Mouse (Mus musculus) heart, embryonic 13.5 days (tissue): ENCODE results near the gene Cnn3. TPM values are rescaled to one million over a fixed set of nuclear protein-coding genes. Genes with fewer than 3 reads are reported as not detected.
A peak's percentile ranks its signal among the peaks of the same experiment; 100 is the strongest.

Experiments
- ATAC-seq: fragments of 200-750 bp; cut with Nextera tagmentation; 2 replicates; pipeline ENCODE4 v1.8.0; 2017; ENCODE audit warnings: moderate TSS enrichment; ENCODE audit not compliant: insufficient number of reproducible peaks, low FRiP score, low TSS enrichment; ENCODE audit errors: extremely low read depth
- H3K27ac ChIP-seq: fragments of 300-500 bp; sonication (generic); replicated peaks from 2 replicates; pipeline ENCODE4 v1.5.1; 2015; ENCODE audit warnings: moderate library complexity, mild to moderate bottlenecking, inconsistent platforms
- H3K27me3 ChIP-seq: fragments of 300-500 bp; sonication (generic); replicated peaks from 2 replicates; pipeline ENCODE4 v1.6.1; 2015; ENCODE audit warnings: mild to moderate bottlenecking, inconsistent platforms
- H3K36me3 ChIP-seq: fragments of 300-500 bp; sonication (generic); 2 replicates; pipeline ENCODE4 v1.6.1; 2015; ENCODE audit warnings: mild to moderate bottlenecking, inconsistent platforms
- H3K4me1 ChIP-seq: fragments of 300-500 bp; sonication (generic); 2 replicates; pipeline ENCODE4 v1.6.1; 2015; ENCODE audit warnings: inconsistent platforms
- H3K4me2 ChIP-seq: fragments of 300-500 bp; sonication (generic); 2 replicates; pipeline ENCODE4 v1.6.1; 2015; ENCODE audit warnings: inconsistent platforms, mild to moderate bottlenecking, moderate library complexity
- H3K4me3 ChIP-seq: fragments of 300-500 bp; sonication (generic); 2 replicates; pipeline ENCODE4 v1.5.1; 2015; ENCODE audit warnings: moderate library complexity, mild to moderate bottlenecking, inconsistent platforms
- H3K9ac ChIP-seq: fragments of 300-500 bp; sonication (generic); 2 replicates; pipeline ENCODE4 v1.6.1; 2015; ENCODE audit warnings: inconsistent platforms, mild to moderate bottlenecking, moderate library complexity
- H3K9me3 ChIP-seq: fragments of 300-500 bp; sonication (generic); 2 replicates; pipeline ENCODE4 v1.6.1; 2016; ENCODE audit warnings: inconsistent platforms
- WGBS: fragments of 180-500 bp; shearing (Covaris S2); methylation state at CpG from one replicate; pipeline ENCODE4 v1.1.7; 2015; ENCODE audit warnings: mixed read lengths; 5-methylcytosine and 5-hydroxymethylcytosine counted together
- polyA plus RNA-seq: library from polyadenylated mRNA; unstranded; fragments of >200 nt; fragmentation: Nextera tagmentation; extraction: Ambion mirVana; gene quantifications from 2 replicates; pipeline ENCODE4 v1.2.1, GENCODE M21; 2015

Cnn3 gene
- polyA plus RNA-seq, 1 experiment from 2014 or later, result 400 TPM

DNA sequence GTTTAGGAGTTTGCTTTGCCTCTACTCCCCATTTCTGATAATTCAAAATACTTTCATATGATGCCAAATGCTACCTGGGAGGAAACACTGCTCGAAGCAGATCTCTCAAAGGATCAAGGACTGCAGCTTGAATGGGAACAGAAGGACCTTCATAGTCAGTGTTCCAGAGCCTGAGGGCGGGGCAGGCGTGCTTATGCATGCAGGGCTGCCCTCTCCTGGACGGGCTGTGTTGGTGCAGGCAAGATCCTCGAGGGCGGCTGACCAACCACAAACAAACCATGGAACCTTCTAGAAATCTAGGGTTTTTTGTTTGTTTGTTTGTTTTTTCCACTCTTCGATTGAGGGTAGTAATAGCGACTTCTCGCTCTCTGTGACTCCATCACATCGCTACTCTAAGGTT lies 73.9 kb downstream of the Cnn3 start:
- Histone ChIP-seq H3K27ac (no peak overlapping the region), H3K9me3 (no peaks in the 10 kb centered on the region), H3K4me1 (peaks cover 17% of the 10 kb centered on the region), H3K4me3 (no peak overlapping the region), H3K27me3 (no peaks in the 10 kb centered on the region), H3K9ac (no peak overlapping the region), H3K4me2 (peak overlapping the region; percentile 14), H3K36me3 (no peaks in the 10 kb centered on the region)
- no peak for ATAC-seq
- 43% methylated on average over 10 of the region's 10 CpGs for WGBS

DNA sequence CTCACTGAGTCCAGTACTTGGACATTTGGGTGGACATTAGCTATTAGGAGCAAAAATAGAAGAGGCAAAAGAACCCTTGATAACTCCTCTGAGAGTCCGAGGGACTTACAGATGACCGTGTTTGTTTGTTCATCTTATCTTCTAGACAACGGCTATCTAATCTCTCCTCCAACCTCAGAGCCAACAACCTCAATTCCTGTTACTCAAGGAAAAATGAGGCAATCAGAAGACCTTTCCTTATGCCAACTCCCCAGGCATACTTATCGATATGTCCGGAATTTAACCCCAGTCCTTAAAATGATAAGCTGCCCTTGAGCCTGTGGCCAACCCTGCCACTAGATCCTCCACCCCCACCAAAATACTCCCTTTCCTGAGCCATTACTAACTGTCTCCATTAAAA lies 74.4 kb downstream of the Cnn3 start:
- H3K4me2 ChIP-seq, result peak overlapping the region; percentile 14

DNA sequence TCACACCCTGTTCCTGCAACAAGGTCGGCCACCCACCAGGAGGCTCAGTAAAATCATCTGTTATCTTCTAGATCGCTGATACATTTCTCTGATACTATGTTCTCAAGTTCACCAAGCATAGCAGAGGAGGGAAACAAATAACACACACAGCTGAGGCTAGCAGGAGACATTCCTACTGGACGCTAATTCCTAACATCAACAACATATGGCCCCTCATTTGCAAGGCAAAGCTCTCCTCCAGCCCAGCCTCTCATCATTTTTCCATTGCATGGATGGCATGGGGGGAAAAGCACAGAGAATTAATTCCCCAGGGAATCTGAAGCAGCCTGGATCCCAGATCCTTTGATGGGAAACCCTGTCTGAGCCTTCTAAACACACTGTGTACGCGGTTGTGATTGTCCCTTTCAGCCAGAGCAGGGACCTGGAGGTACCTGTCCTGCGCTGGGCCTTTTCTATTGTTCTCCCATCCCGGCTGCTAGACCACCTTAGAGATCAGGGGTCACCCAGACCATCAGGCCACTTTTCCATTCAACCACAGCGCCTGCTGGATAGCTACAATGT lies 78.7 kb downstream of the Cnn3 start:
- no peak overlapping the region for H3K4me2 ChIP-seq

More for the DNA sequence above, 74.4 kb downstream of the Cnn3 start:
- no peak overlapping the region for H3K27ac ChIP-seq
- no peak for ATAC-seq
- no peaks in the 10 kb centered on the region for H3K36me3 ChIP-seq
- 17% methylated on average over 5 of the region's 5 CpGs for WGBS
- peaks cover 17% of the 10 kb centered on the region for H3K4me1 ChIP-seq
- no peaks in the 10 kb centered on the region for H3K27me3 ChIP-seq
- no peak overlapping the region for H3K4me3 ChIP-seq
- H3K9me3 ChIP-seq, result no peaks in the 10 kb centered on the region
- no peak overlapping the region for H3K9ac ChIP-seq

DNA sequence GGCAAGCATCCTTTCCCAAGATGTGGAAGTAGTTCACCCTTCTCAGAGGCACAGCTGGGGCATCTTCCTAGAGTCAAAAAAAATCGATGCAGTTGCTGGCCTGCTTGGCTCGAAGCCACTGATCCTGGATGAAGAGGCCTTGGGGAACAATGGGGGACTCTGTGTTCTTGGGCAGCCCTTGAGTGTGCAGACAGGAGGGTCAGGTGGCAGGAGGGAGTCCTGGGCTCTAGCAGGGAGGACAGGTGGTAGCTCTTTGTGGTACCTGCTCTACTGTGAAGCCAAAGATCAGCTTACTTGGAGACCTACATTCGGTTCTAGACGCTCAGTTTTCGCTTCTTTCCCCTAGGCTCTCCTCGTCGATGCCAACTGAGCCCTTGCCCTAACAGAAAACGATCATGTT lies 79.9 kb downstream of the Cnn3 start:
- Histone ChIP-seq H3K27me3 (no peaks in the 10 kb centered on the region), H3K9ac (no peak overlapping the region), H3K27ac (no peak overlapping the region), H3K4me1 (peaks cover 18% of the 10 kb centered on the region), H3K4me3 (no peak overlapping the region), H3K4me2 (no peak overlapping the region), H3K9me3 (no peaks in the 10 kb centered on the region), H3K36me3 (no peaks in the 10 kb centered on the region)
- no peak for ATAC-seq
- 68% methylated on average over 8 of the region's 8 CpGs for WGBS

More for the DNA sequence above, 78.7 kb downstream of the Cnn3 start:
- Histone ChIP-seq H3K4me3 (no peak overlapping the region), H3K4me1 (peaks cover 29% of the 10 kb centered on the region), H3K9ac (no peak overlapping the region), H3K27ac (no peak overlapping the region), H3K27me3 (no peaks in the 10 kb centered on the region), H3K36me3 (no peaks in the 10 kb centered on the region), H3K9me3 (no peaks in the 10 kb centered on the region)
- no peak for ATAC-seq
- 61% methylated on average over 8 of the region's 8 CpGs for WGBS

DNA sequence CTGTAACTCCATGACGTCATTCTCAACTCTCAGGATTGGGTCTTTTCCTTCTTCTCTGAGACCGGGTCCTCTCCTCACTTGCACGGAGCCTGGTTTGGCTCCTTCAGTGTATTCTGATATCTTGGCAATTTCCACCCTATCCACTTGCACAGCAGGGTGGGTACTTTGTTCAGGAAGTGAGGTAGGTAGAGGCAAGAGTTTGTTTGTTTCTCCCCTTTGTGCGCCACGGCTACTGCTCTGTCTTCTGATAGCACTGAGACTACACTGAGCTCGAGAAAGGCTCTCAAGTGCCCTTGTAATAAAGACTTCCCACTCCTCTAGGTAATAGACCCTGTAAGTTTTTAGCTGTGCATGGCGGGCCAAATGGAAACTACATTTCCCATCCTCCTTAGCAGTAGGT lies 80.5 kb downstream of the Cnn3 start:
- 67% methylated on average over 7 of the region's 7 CpGs for WGBS
- no peaks in the 10 kb centered on the region for H3K27me3 ChIP-seq
- ATAC-seq, result no peak
- peaks cover 18% of the 10 kb centered on the region for H3K4me1 ChIP-seq
- no peak overlapping the region for H3K4me2 ChIP-seq
- H3K9me3 ChIP-seq, result no peaks in the 10 kb centered on the region
- H3K9ac ChIP-seq, result no peak overlapping the region
- H3K27ac ChIP-seq, result no peak overlapping the region
- H3K4me3 ChIP-seq, result no peak overlapping the region
- no peaks in the 10 kb centered on the region for H3K36me3 ChIP-seq

DNA sequence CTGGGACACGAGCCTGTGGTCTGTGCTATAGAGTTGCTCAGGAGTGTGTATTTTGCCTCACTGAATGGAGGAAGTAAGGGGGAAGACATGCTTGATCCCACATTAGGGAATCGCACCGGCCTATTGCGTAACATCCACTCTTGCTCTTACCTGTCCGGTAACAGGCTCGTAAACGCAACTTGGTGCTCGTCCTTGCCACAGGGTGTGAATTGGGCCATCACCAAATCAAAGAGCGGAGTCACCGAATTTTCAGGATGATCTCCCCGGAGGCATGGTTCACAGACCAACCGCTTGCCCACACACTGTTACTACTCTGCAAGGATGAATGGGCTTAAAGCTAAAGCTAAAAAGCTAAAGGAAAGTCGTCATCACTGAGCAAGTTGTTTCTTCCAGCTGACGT lies 81.4 kb downstream of the Cnn3 start:
- H3K27me3 ChIP-seq, result no peaks in the 10 kb centered on the region
- no peak overlapping the region for H3K4me3 ChIP-seq
- H3K9me3 ChIP-seq, result no peaks in the 10 kb centered on the region
- no peak overlapping the region for H3K9ac ChIP-seq
- 91% methylated on average over 14 of the region's 14 CpGs for WGBS
- H3K4me2 ChIP-seq, result no peak overlapping the region
- no peak for ATAC-seq
- no peak overlapping the region for H3K27ac ChIP-seq
- H3K4me1 ChIP-seq, result peaks cover 18% of the 10 kb centered on the region
- no peaks in the 10 kb centered on the region for H3K36me3 ChIP-seq

Other genes starting within 250 kb of the Cnn3 start
- 0.79 and 1.2 TPM in 2 replicates for gene Tmem56, start 143.4 kb upstream of the Cnn3 start, polyA plus RNA-seq
- gene Alg14, start 134.7 kb upstream of the Cnn3 start, polyA plus RNA-seq, result 37.2 and 41.9 TPM in 2 replicates
- 1.0 and 1.1 TPM in 2 replicates for gene Slc44a3, start 105.9 kb downstream of the Cnn3 start, polyA plus RNA-seq
- gene 4930432M17Rik, start 244.3 kb downstream of the Cnn3 start, polyA plus RNA-seq, result not detected in 2 replicates